Comparison of ENCODE assay signal across 9 mouse cellular contexts in genomic region chr12:36041281-36041589, GRCm38 (mm10). TPM values are rescaled to one million over a fixed set of nuclear protein-coding genes. Genes with fewer than 3 reads are reported as not detected.
DNase-seq lines count a peak whose midpoint lies in the region; ATAC-seq and TF ChIP-seq lines count a peak whose summit lies in the region.
"Had no signal": no experiment of that assay in that cellular context is flagged by ENCODE, and none has a peak within 500 bp of the region (broad histone marks: within the 10 kb centered on the region; RNA-seq: fewer than 3 reads in every experiment).

No protein-coding gene starts in this region.

- TF ChIP-seq EP300 in MEL (IDR thresholded peaks at IDR 0.05; ENCODE audit: low read depth in 1 of 2, low read length in 2 of 2), result peak; percentile 18 to 57; a peak in 3 of 4 replicates

- H3K27me3 ChIP-seq in heart, embryonic 13.5 days (replicated peaks), result no peaks in the 10 kb centered on the region
- no peaks in the 10 kb centered on the region for H3K27me3 ChIP-seq in MEL (ENCODE audit: control insufficient read depth in 1 of 2, insufficient read depth in 2 of 2, low read length in 2 of 2)
- no peaks in the 10 kb centered on the region for H3K27me3 ChIP-seq in hindbrain, embryonic 10.5 days (ENCODE audit: insufficient read depth, poor library complexity, severe bottlenecking)
- no peaks in the 10 kb centered on the region for H3K27me3 ChIP-seq in midbrain, embryonic 10.5 days (ENCODE audit: low read depth, poor library complexity, severe bottlenecking)

- peak overlapping the region; percentile 9; the same call in 1 of the 2 replicates for H3K27ac ChIP-seq in heart, embryonic 13.5 days (replicated peaks)
- H3K27ac ChIP-seq in MEL (ENCODE audit: control insufficient read depth, low read depth, low read length), result peak overlapping the region; percentile 17; the same call in 1 of the 2 replicates
- H3K27ac ChIP-seq in hindbrain, embryonic 10.5 days, result peak overlapping the region; percentile 99
- peak overlapping the region; percentile 98 for H3K27ac ChIP-seq in midbrain, embryonic 10.5 days (replicated peaks)

- peak overlapping the region; percentile 92 for H3K9ac ChIP-seq in heart, embryonic 13.5 days
- H3K9ac ChIP-seq in MEL (ENCODE audit: control insufficient read depth, low read depth, low read length, poor library complexity, severe bottlenecking), result peak overlapping the region; percentile 80

- intact Hi-C loops in heart, postnatal 25 days (cut with DNase I), result loop anchor here (5.0 kb wide), 1 partner anchor 44 kb away; no protein-coding TSS in a partner anchor
- intact Hi-C loops in left cerebral cortex, postnatal 25 days (cut with DNase I), result loop anchor here (2.0 to 5.0 kb wide), 2 partner anchors 116 to 144 kb away; partner anchors contain the start of gene Ankmy2

- no peak for DNase-seq in heart, postnatal 25 days (ENCODE audit: low spot score)
- peak; percentile 51 for DNase-seq in MEL (ENCODE audit: low read depth, low spot score)
- DNase-seq in hindbrain, embryonic 10.5 days (ENCODE audit: low spot score), result no peak
- DNase-seq in midbrain, embryonic 10.5 days (ENCODE audit: low spot score), result no peak
- no peak for DNase-seq in testis, postnatal 10 days (ENCODE audit: low spot score)
- DNase-seq in left cerebral cortex, postnatal 25 days (ENCODE audit: low spot score in 2 of 2), result no peak
- no peak for DNase-seq in B cell, adult 2 months

- H3K4me3 ChIP-seq in heart, embryonic 13.5 days, result peak overlapping the region; percentile 98
- H3K4me3 ChIP-seq in MEL (ENCODE audit: control insufficient read depth in 1 of 2, insufficient read depth in 1 of 2, low read depth in 2 of 2, low read length in 2 of 2), result peak overlapping the region; percentile 91 to 100
- H3K4me3 ChIP-seq in hindbrain, embryonic 10.5 days, result peak overlapping the region; percentile 95
- peak overlapping the region; percentile 97 for H3K4me3 ChIP-seq in midbrain, embryonic 10.5 days

- no peaks in the 10 kb centered on the region for H3K36me3 ChIP-seq in heart, embryonic 13.5 days
- peaks cover 0 to 11% of the 10 kb centered on the region in 2 experiments; a peak in 2 of 4 replicates for H3K36me3 ChIP-seq in MEL (ENCODE audit: control insufficient read depth in 1 of 2, insufficient read depth in 2 of 2, low read length in 2 of 2)
- H3K36me3 ChIP-seq in hindbrain, embryonic 10.5 days, result peaks cover 11% of the 10 kb centered on the region
- H3K36me3 ChIP-seq in midbrain, embryonic 10.5 days, result peaks cover 14% of the 10 kb centered on the region

- ATAC-seq in heart, embryonic 13.5 days (ENCODE audit: extremely low read depth, insufficient number of reproducible peaks, low FRiP score, low TSS enrichment), result no peak

- H3K79me2 ChIP-seq in MEL (ENCODE audit: control insufficient read depth, insufficient read depth, low read length, poor library complexity), result peaks cover 1% of the 10 kb centered on the region; the same call in 1 of the 2 replicates

- peaks cover 31% of the 10 kb centered on the region for H3K4me1 ChIP-seq in heart, embryonic 13.5 days
- peaks cover 8 to 10% of the 10 kb centered on the region in 2 experiments for H3K4me1 ChIP-seq in MEL (ENCODE audit: control insufficient read depth in 1 of 2, insufficient read depth in 2 of 2, low read length in 2 of 2)
- H3K4me1 ChIP-seq in hindbrain, embryonic 10.5 days (replicated peaks), result peaks cover 24% of the 10 kb centered on the region
- H3K4me1 ChIP-seq in midbrain, embryonic 10.5 days, result peaks cover 20% of the 10 kb centered on the region

- no peaks in the 10 kb centered on the region for H3K9me3 ChIP-seq in heart, embryonic 13.5 days
- no peaks in the 10 kb centered on the region for H3K9me3 ChIP-seq in MEL (replicated peaks; ENCODE audit: insufficient read depth, low read length)
- peaks cover 2% of the 10 kb centered on the region; the same call in 1 of the 2 replicates for H3K9me3 ChIP-seq in hindbrain, embryonic 10.5 days
- peaks cover 8% of the 10 kb centered on the region; the same call in 1 of the 2 replicates for H3K9me3 ChIP-seq in midbrain, embryonic 10.5 days (replicated peaks)

- H3K4me2 ChIP-seq in heart, embryonic 13.5 days, result peak overlapping the region; percentile 90

- no peak for TF ChIP-seq RAD21 in MEL (IDR thresholded peaks at IDR 0.05; ENCODE audit: low read depth, low read length)

- no peak for TF ChIP-seq CTCF in MEL (IDR thresholded peaks at IDR 0.05 in 2 of 3, conservative IDR thresholded peaks at IDR 0.05 in 1 of 3; ENCODE audit: control insufficient read depth in 1 of 3, insufficient read depth in 1 of 3, low read depth in 2 of 3, low read length in 3 of 3, poor library complexity in 1 of 3, severe bottlenecking in 1 of 3)

- TF ChIP-seq POLR2A in MEL (IDR thresholded peaks at IDR 0.05; ENCODE audit: control insufficient read depth in 1 of 2, insufficient read depth in 1 of 2, low read depth in 1 of 2, low read length in 2 of 2, poor library complexity in 1 of 2), result no peak

- WGBS in heart, embryonic 13.5 days, result 30% methylated on average over 4 of the region's 4 CpGs
- WGBS in hindbrain, embryonic 10.5 days, result 52% methylated on average over 4 of the region's 4 CpGs
- 51% methylated on average over 4 of the region's 4 CpGs for whole genome bisulfite sequencing in midbrain, embryonic 10.5 days

TF ChIP-seq in MEL, 35 proteins besides CTCF, POLR2A, EP300 and RAD21:
- peak; percentile 74 for TF ChIP-seq ZNF384 (IDR thresholded peaks at IDR 0.05; ENCODE audit: low read depth, low read length)
- no peak for TF ChIP-seq TBP (IDR thresholded peaks at IDR 0.05; ENCODE audit: low read depth, low read length)
- peak; percentile 42; the same call in 1 of the 2 replicates for TF ChIP-seq MYB (IDR thresholded peaks at IDR 0.05; ENCODE audit: low read depth, low read length)
- peak; percentile 36; the same call in 1 of the 2 replicates for TF ChIP-seq GATA1 (IDR thresholded peaks at IDR 0.05; ENCODE audit: low read depth, low read length)
- TF ChIP-seq SIN3A (IDR thresholded peaks at IDR 0.05; ENCODE audit: low read length), result 0 out of 2 replicates have a peak, but pooled peaks have one; percentile 7

RNA-seq across cellular contexts. Expression of gene Tspan13, which starts 1.1 kb away (rescaled TPM):
- 59.6 and 61.8 TPM in 2 replicates for polyA plus RNA-seq in heart, embryonic 13.5 days (2015; fragmentation: Nextera tagmentation; extraction: Ambion mirVana)
- 10 to 100 TPM; 44.2 to 57.7 TPM for total RNA-seq in heart, postnatal 25 days (2021)
- 23.0 and 23.7 TPM in 2 replicates for total RNA-seq in MEL (2012; rRNA removed)
- polyA plus RNA-seq in MEL (2012; ENCODE audit: insufficient read depth in 1 of 2, insufficient read length in 2 of 2, low read depth in 1 of 2, low replicate concordance in 2 of 2, missing spikeins in 1 of 2), result 10 to 100 TPM in 1 of 2 experiments, not detected in 1; 37.5 TPM
- polyA plus RNA-seq in hindbrain, embryonic 10.5 days (2016; fragmentation: Nextera tagmentation; extraction: Ambion mirVana), result 172 and 204 TPM in 2 replicates
- polyA plus RNA-seq in midbrain, embryonic 10.5 days (2016; fragmentation: Nextera tagmentation; extraction: Ambion mirVana), result 198 and 207 TPM in 2 replicates
- 100 to 1,000 TPM; 199 to 216 TPM for total RNA-seq in left cerebral cortex, postnatal 25 days (2021)

RNA-seq across cellular contexts. Expression of gene Agr2, which starts 48.5 kb away (rescaled TPM):
- 0.32 and 0.65 TPM in 2 replicates for polyA plus RNA-seq in heart, embryonic 13.5 days (2015; fragmentation: Nextera tagmentation; extraction: Ambion mirVana)
- not detected for total RNA-seq in heart, postnatal 25 days (2021)
- not detected in 2 replicates for total RNA-seq in MEL (2012; rRNA removed)
- not detected for polyA plus RNA-seq in MEL (2012; ENCODE audit: insufficient read depth in 1 of 2, insufficient read length in 2 of 2, low read depth in 1 of 2, low replicate concordance in 2 of 2, missing spikeins in 1 of 2)
- polyA plus RNA-seq in hindbrain, embryonic 10.5 days (2016; fragmentation: Nextera tagmentation; extraction: Ambion mirVana), result 0.36 TPM in 1 of 2 replicates, not detected in the other
- polyA plus RNA-seq in midbrain, embryonic 10.5 days (2016; fragmentation: Nextera tagmentation; extraction: Ambion mirVana), result 0.40 TPM in 1 of 2 replicates, not detected in the other
- not detected for total RNA-seq in left cerebral cortex, postnatal 25 days (2021)
- polyA plus RNA-seq: CD4-positive, CD25-positive, alpha-beta regulatory T cell, adult 4 months had no signal

Comparison
In these comparisons a context has a peak if more than half of its experiments do, and no peak if none do; other contexts are left out.
1. H3K27ac ChIP-seq: peak in every context shown above with its lines; median percentile 99 in hindbrain, embryonic 10.5 days; 98 in midbrain, embryonic 10.5 days; 17 in MEL; 9 in heart, embryonic 13.5 days.